Mouse (Mus musculus) large intestine, adult 2 months (tissue): Measurements from ENCODE around the gene Vps18. TPM values are rescaled to one million over a fixed set of nuclear protein-coding genes. Genes with fewer than 3 reads are reported as not detected.

ENCODE experiments used
- DNase-seq: peaks from one replicate; pipeline ENCODE4 v3.0.0-alpha.2; 2012; ENCODE audit warnings: low read depth, low spot score
- WGBS: fragments of 180-500 bp; shearing (Covaris S2); methylation state at CpG from one replicate; pipeline ENCODE4 v1.1.7; 2018; 5-methylcytosine and 5-hydroxymethylcytosine counted together
- polyA plus RNA-seq: library from polyadenylated mRNA; depleted of rRNA; stranded (reverse); fragments of >200 nt; gene quantifications from 2 replicates; pipeline ENCODE4 v1.2.3, GENCODE M21; 2012

Vps18 gene
- polyA plus RNA-seq, 1 experiment = 16.4 TPM

GRCm38 (mm10) chr2:119314742-119315310 is 26.3 kb downstream of the Vps18 start:
- DNase-seq = no peak
- WGBS = 88% methylated on average over 12 of the region's 12 CpGs

GRCm38 (mm10) chr2:119318043-119318710 is 29.6 kb downstream of the Vps18 start:
- no peak for DNase-seq

DNA sequence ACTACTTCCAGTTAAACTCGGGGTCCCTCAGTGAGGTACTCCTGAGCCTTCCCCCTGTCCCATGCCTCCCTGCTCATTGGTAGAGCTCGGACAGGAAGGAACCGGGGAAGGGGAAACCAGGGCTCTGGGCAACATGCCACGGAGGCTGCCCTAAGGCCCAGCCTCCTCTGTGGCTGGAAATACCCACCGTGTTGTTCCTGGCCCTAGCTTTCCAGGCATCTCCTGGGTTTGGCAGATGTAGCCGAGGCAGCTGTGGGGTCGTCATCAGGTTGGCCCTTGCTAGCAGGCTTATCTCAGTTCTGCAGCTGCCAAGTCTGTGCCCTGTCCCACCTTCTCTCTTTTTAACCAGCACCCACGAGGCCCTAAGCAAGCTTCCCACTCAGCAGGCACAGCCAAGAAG is 32.0 kb downstream of the Vps18 start:
- DNase-seq = no peak
- WGBS = 59% methylated on average over 8 of the region's 8 CpGs

More at GRCm38 (mm10) chr2:119318043-119318710, 29.6 kb downstream of the Vps18 start:
- WGBS = 26% methylated on average over 3 of the region's 3 CpGs

GRCm38 (mm10) chr2:119321771-119322586 is 33.4 kb downstream of the Vps18 start:
- WGBS = 10% methylated on average over 48 of the region's 48 CpGs
- no peak for DNase-seq

DNA sequence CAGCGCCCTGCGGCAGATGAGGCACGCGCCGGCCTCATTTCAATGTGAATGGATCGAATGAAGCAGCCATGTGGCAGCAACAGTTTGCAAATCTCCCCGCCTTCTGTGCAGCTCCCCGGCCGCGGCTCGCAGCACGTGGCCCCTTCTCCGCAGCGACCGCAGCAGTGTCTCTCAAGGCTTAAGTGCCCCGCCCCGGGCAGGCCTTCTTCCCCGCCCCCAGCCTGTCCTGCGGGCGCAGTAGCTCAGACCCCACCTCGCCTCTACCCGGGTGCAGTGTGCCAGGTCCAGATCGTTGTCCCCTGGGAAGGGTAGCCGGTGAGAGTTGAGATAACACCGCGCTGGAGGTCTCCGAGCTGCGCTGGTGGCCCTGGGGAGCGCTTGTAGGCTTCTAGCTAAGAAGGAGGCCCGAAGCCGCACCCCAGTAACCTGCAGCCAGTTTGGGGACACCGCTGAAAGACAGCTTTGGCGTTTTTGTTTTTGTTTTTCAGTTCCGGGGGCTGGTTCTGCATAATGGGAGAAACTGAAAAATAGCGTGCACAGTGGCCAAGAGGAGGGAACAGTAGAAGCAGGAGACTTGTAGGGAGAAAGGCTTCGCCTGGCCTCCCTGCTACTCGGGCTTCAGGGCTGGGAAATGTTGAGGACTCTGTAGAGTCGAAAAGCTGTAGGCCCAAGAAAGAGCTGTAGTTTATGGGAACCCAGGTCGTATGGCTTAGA is 34.2 kb downstream of the Vps18 start:
- DNase-seq = no peak
- WGBS = 36% methylated on average over 39 of the region's 39 CpGs

GRCm38 (mm10) chr2:119323866-119324575 is 35.5 kb downstream of the Vps18 start:
- WGBS = 49% methylated on average over 32 of the region's 32 CpGs
- no peak for DNase-seq

GRCm38 (mm10) chr2:119324576-119325318 is 36.2 kb downstream of the Vps18 start:
- no peak for DNase-seq
- 1% methylated on average over 32 of the region's 32 CpGs for WGBS

DNA sequence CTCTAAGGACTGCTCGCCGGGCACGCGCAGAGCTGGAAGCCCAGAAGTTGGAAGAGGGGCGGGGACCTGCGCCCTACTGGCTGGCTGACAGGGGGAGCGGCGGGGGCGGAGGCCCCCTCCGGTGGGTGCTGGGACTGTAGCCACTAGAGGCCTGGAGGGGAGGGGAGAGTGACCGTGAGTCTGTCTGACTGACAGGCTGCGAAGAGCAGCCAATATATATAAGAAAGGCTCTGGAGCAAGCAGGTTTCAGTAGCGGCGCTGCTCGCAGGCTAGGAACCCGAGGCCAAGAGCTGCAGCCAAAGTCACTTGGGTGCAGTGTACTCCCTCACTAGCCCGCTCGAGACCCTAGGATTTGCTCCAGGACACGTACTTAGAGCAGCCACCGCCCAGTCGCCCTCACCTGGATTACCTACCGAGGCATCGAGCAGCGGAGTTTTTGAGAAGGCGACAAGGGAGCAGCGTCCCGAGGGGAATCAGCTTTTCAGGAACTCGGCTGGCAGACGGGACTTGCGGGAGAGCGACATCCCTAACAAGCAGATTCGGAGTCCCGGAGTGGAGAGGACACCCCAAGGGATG is 37.1 kb downstream of the Vps18 start, which contains the start of gene Dll4:
TSS of gene Dll4 (plus strand) at position 217 of the 576 bp plus-strand sequence.
- DNase-seq = no peak
- 1% methylated on average over 33 of the region's 33 CpGs for WGBS

GRCm38 (mm10) chr2:119326161-119327101 is 37.9 kb downstream of the Vps18 start:
- DNase-seq = no peak
- 1% methylated on average over 61 of the region's 61 CpGs for WGBS

DNA sequence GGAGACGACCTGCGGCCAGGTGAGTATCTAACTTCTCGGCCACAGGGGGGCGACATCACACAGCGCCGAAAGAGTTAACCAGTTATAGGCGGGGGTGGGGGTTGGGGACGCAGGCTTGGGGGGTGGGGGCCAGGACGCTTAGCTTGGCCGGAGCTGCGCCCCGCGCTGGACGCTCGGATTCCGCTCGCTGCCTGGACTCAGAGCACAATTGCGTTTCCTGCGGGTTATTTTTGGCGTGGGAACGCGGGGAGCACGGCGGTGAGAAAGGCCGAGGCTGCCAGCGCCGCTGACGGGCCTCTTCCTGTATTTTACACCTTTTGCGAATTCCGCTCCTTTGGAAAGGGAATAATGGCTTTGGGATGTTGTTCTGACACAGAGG is 38.6 kb downstream of the Vps18 start:
- no peak for DNase-seq
- under 1% methylated on average over 30 of the region's 30 CpGs for WGBS

DNA sequence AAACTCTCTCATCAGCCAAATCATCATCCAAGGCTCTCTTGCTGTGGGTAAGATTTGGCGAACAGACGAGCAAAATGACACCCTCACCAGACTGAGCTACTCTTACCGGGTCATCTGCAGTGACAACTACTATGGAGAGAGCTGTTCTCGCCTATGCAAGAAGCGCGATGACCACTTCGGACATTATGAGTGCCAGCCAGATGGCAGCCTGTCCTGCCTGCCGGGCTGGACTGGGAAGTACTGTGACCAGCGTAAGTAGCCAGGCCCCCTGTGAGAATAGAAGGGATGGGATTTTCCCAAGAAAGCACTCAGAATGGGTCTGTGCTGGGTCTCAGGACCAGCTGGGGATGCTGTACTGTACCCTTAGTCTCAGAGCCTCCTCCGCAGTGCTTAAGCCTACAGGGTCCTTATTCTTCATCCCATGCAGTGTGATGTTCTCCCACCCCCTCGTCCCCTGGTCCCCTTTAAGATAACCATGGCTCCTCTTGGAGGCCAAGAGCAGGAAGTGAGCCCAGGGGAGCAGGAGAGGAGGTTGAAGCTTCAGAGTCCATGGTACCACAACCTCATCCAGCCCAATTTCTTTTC is 39.5 kb downstream of the Vps18 start:
- DNase-seq = no peak
- WGBS = 63% methylated on average over 11 of the region's 11 CpGs

- no peak for DNase-seq
- 29% methylated on average over 5 of the region's 5 CpGs for WGBS
These were observed 40.0 kb downstream of the Vps18 start for GRCm38 (mm10) chr2:119328546-119328945.

GRCm38 (mm10) chr2:119329123-119329817 is 40.7 kb downstream of the Vps18 start:
- WGBS = 22% methylated on average over 3 of the region's 3 CpGs
- no peak for DNase-seq

DNA sequence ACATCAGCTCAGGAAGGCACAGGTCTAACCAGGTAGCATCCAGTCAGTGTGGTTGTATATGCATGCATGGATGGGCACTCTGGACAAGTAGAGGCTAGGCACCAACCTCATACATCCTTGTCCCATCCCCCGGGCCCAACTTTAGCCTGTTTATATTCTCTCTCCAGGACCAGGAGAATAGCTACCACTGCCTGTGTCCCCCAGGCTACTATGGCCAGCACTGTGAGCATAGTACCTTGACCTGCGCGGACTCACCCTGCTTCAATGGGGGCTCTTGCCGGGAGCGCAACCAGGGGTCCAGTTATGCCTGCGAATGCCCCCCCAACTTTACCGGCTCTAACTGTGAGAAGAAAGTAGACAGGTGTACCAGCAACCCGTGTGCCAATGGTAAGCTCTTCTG is 42.3 kb downstream of the Vps18 start:
- 87% methylated on average over 8 of the region's 8 CpGs for WGBS

GRCm38 (mm10) chr2:119332177-119332661 is 43.7 kb downstream of the Vps18 start:
- 86% methylated on average over 24 of the region's 24 CpGs for WGBS

More for the DNA sequence above, 42.3 kb downstream of the Vps18 start:
- DNase-seq = no peak

GRCm38 (mm10) chr2:119334135-119334534 is 45.6 kb downstream of the Vps18 start:
- DNase-seq = no peak
- WGBS = 69% methylated on average over 1 of the region's 1 CpGs

More at GRCm38 (mm10) chr2:119332177-119332661, 43.7 kb downstream of the Vps18 start:
- no peak for DNase-seq
